Mouse (Mus musculus): Measurements from ENCODE around the gene Xlr5c. TPM values are rescaled to one million over a fixed set of nuclear protein-coding genes. Genes with fewer than 3 reads are reported as not detected.

Gene Xlr5c
- not detected in 2 replicates for polyA plus RNA-seq (2012; rRNA removed)

GRCm38 (mm10) chrX:73292876-73293275, at the start of gene Xlr5c, which contains the start of gene Xlr5a:
Xlr5c (minus strand) TSS chrX:73292976.
Xlr5a (minus strand) TSS chrX:73292976.

GRCm38 (mm10) chrX:73342483-73342895, 49.7 kb upstream of the Xlr5c start, which contains the start of gene Zfp275:
Zfp275 (plus strand) TSS chrX:73342621.

GRCm38 (mm10) chrX:73336740-73337139, 44.0 kb upstream of the Xlr5c start, which contains the start of gene Gm45015:
Gm45015 (minus strand) TSS chrX:73336840.

GRCm38 (mm10) chrX:73265270-73265669, 27.5 kb downstream of the Xlr5c start, which contains the start of gene Xlr3c:
Xlr3c (minus strand) TSS chrX:73265390.

GRCm38 (mm10) chrX:73242821-73243325, 49.9 kb downstream of the Xlr5c start, which contains the start of gene Xlr4c:
Xlr4c (minus strand) TSS chrX:73243130.

Other genes with a start within 250 kb of the Xlr5c start
- gene Pnma3, start 228.2 kb downstream of the Xlr5c start, polyA plus RNA-seq (2012; rRNA removed) = 12.2 and 12.7 TPM in 2 replicates
- gene Xlr4a, start 210.5 kb downstream of the Xlr5c start, polyA plus RNA-seq (2012; rRNA removed) = 0.81 and 0.97 TPM in 2 replicates
- gene Xlr3a, start 195.9 kb downstream of the Xlr5c start, polyA plus RNA-seq (2012; rRNA removed) = 3.7 and 4.6 TPM in 2 replicates
- gene Gm14685, start 175.9 kb downstream of the Xlr5c start, polyA plus RNA-seq (2012; rRNA removed) = 0.65 and 0.87 TPM in 2 replicates
- gene Xlr5b, start 144.2 kb downstream of the Xlr5c start, polyA plus RNA-seq (2012; rRNA removed) = not detected in 2 replicates
- 0.38 and 0.63 TPM in 2 replicates for gene DXBay18, start 143.5 kb downstream of the Xlr5c start, polyA plus RNA-seq (2012; rRNA removed)
- gene Spin2d, start 116.0 kb downstream of the Xlr5c start, polyA plus RNA-seq (2012; rRNA removed) = not detected in 2 replicates
- 10.9 and 11.3 TPM in 2 replicates for gene Xlr3b, start 100.8 kb downstream of the Xlr5c start, polyA plus RNA-seq (2012; rRNA removed)
- 0.57 and 0.91 TPM in 2 replicates for gene Xlr4b, start 78.6 kb downstream of the Xlr5c start, polyA plus RNA-seq (2012; rRNA removed)
- gene F8a, start 64.7 kb downstream of the Xlr5c start, polyA plus RNA-seq (2012; rRNA removed) = 13.4 and 14.4 TPM in 2 replicates
- gene Xlr4c, start 49.8 kb downstream of the Xlr5c start, polyA plus RNA-seq (2012; rRNA removed) = 0.29 and 0.49 TPM in 2 replicates
- gene Xlr3c, start 27.6 kb downstream of the Xlr5c start, polyA plus RNA-seq (2012; rRNA removed) = 0.14 and 0.16 TPM in 2 replicates
- 0.05 TPM in 1 of 2 replicates, not detected in the other for gene Xlr5a, start within 50 bp of the Xlr5c start, polyA plus RNA-seq (2012; rRNA removed)
- gene Gm45015, start 43.9 kb upstream of the Xlr5c start, polyA plus RNA-seq (2012; rRNA removed) = not detected in 2 replicates
- 22.3 and 25.1 TPM in 2 replicates for gene Zfp275, start 49.6 kb upstream of the Xlr5c start, polyA plus RNA-seq (2012; rRNA removed)
- gene Gm18336, start 105.8 kb upstream of the Xlr5c start, polyA plus RNA-seq (2012; rRNA removed) = 0.28 and 0.38 TPM in 2 replicates
- gene Zfp92, start 118.1 kb upstream of the Xlr5c start, polyA plus RNA-seq (2012; rRNA removed) = 0.98 and 1.00 TPM in 2 replicates
- gene Trex2, start 142.4 kb upstream of the Xlr5c start, polyA plus RNA-seq (2012; rRNA removed) = 0.11 and 0.12 TPM in 2 replicates
- 53.8 and 55.2 TPM in 2 replicates for gene Haus7, start 166.1 kb upstream of the Xlr5c start, polyA plus RNA-seq (2012; rRNA removed)
- gene Bgn, start 190.6 kb upstream of the Xlr5c start, polyA plus RNA-seq (2012; rRNA removed) = 61.3 and 123 TPM in 2 replicates
- 8.5 and 8.7 TPM in 2 replicates for gene Atp2b3, start 210.1 kb upstream of the Xlr5c start, polyA plus RNA-seq (2012; rRNA removed)